Mouse (Mus musculus) stomach, embryonic 14.5 days (tissue): ENCODE data around the gene Tnk2. TPM values are rescaled to one million over a fixed set of nuclear protein-coding genes. Genes with fewer than 3 reads are reported as not detected.

ENCODE experiments used
- ATAC-seq: fragments of 200-750 bp; cut with Nextera tagmentation; 2 replicates; pipeline ENCODE4 v1.8.0; 2017; ENCODE audit warnings: low read depth, moderate TSS enrichment; ENCODE audit not compliant: insufficient number of reproducible peaks, insufficient read depth, low FRiP score
- H3K27ac ChIP-seq: fragments of 300-500 bp; sonication (generic); 2 replicates; pipeline ENCODE4 v1.5.1; 2014; ENCODE audit warnings: mild to moderate bottlenecking, low read length, moderate library complexity, mixed read lengths
- H3K27me3 ChIP-seq: fragments of 300-500 bp; sonication (generic); 2 replicates; pipeline ENCODE4 v1.6.1; 2014; ENCODE audit warnings: low read length, control low read depth, mixed read lengths; ENCODE audit not compliant: control insufficient read depth, insufficient read depth
- H3K36me3 ChIP-seq: fragments of 300-500 bp; sonication (generic); 2 replicates; pipeline ENCODE4 v1.6.1; 2014; ENCODE audit warnings: mild to moderate bottlenecking, control low read depth, low read length, moderate library complexity, mixed read lengths; ENCODE audit not compliant: control insufficient read depth, insufficient read depth
- H3K4me1 ChIP-seq: fragments of 300-500 bp; sonication (generic); 2 replicates; pipeline ENCODE4 v1.6.1; 2014; ENCODE audit warnings: low read length, control low read depth, mixed read lengths; ENCODE audit not compliant: control insufficient read depth, insufficient read depth
- H3K4me2 ChIP-seq: fragments of 300-500 bp; sonication (generic); replicated peaks from 2 replicates; pipeline ENCODE4 v1.6.1; 2014; ENCODE audit warnings: low read depth, low read length, control low read depth
- H3K4me3 ChIP-seq: fragments of 300-500 bp; sonication (generic); 2 replicates; pipeline ENCODE4 v1.5.1; 2014; ENCODE audit warnings: low read depth, low read length, control low read depth
- H3K9ac ChIP-seq: fragments of 300-500 bp; sonication (generic); replicated peaks from 2 replicates; pipeline ENCODE4 v1.6.1; 2014; ENCODE audit warnings: low read depth, mild to moderate bottlenecking, control low read depth, low read length, moderate library complexity, mixed read lengths
- H3K9me3 ChIP-seq: fragments of 300-500 bp; sonication (generic); 2 replicates; pipeline ENCODE4 v1.6.1; 2016; ENCODE audit warnings: low read depth, low read length, control low read depth; ENCODE audit not compliant: control insufficient read depth
- WGBS: fragments of 180-500 bp; shearing (Covaris S2); extraction: QIAGEN DNeasy Blood & Tissue Kit; methylation state at CpG from one replicate; pipeline ENCODE4 v1.1.7; 2014; 5-methylcytosine and 5-hydroxymethylcytosine counted together
- polyA plus RNA-seq: library from polyadenylated mRNA; unstranded; fragments of >200 nt; fragmentation: Nextera tagmentation; extraction: Ambion mirVana; gene quantifications from 2 replicates; pipeline ENCODE4 v1.2.1, GENCODE M21; 2014

Gene Tnk2
- polyA plus RNA-seq, 1 experiment from 2014 or later: 17.1 TPM

DNA sequence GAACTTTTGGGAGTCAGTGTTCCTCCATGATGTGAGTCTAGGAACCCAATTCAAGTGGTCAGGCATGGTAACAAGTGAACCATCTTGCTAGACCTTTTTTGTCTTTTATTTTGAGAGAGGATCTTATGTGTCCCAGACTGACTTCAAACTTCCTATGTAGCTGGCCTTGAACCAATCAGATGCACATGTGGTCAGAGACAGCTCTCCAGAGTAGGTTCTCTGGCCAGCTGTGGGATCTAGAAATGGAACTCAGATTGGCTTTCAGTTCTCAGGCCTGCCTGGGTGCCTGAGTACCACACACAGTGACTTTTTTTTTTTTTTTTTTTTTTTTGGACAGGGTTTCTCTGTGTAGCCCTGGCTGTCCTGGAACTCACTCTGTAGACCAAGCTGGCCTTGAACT, 4.0 kb downstream of the Tnk2 start:
- Histone ChIP-seq H3K9ac (no peak overlapping the region), H3K4me2 (no peak overlapping the region), H3K4me1 (peaks cover 17% of the 10 kb centered on the region), H3K9me3 (no peaks in the 10 kb centered on the region), H3K4me3 (no peak overlapping the region), H3K36me3 (no peaks in the 10 kb centered on the region), H3K27ac (no peak overlapping the region), H3K27me3 (no peaks in the 10 kb centered on the region)
- no peak for ATAC-seq

- no peaks in the 10 kb centered on the region for H3K9me3 ChIP-seq
- peaks cover 9% of the 10 kb centered on the region for H3K4me1 ChIP-seq
- H3K9ac ChIP-seq: no peak overlapping the region
- no peak for ATAC-seq
- no peak overlapping the region for H3K4me2 ChIP-seq
- H3K27ac ChIP-seq: no peak overlapping the region
- no peaks in the 10 kb centered on the region for H3K36me3 ChIP-seq
- no peaks in the 10 kb centered on the region for H3K27me3 ChIP-seq
- H3K4me3 ChIP-seq: no peak overlapping the region
These were observed 6.8 kb downstream of the Tnk2 start for GRCm38 (mm10) chr16:32650461-32650860.

GRCm38 (mm10) chr16:32650974-32651618, 7.4 kb downstream of the Tnk2 start:
- Histone ChIP-seq H3K27me3 (no peaks in the 10 kb centered on the region), H3K9ac (no peak overlapping the region), H3K4me2 (no peak overlapping the region), H3K4me1 (peaks cover 2% of the 10 kb centered on the region; the same call in 1 of the 2 replicates), H3K27ac (no peak overlapping the region), H3K4me3 (no peak overlapping the region), H3K9me3 (no peaks in the 10 kb centered on the region), H3K36me3 (no peaks in the 10 kb centered on the region)
- WGBS: 77% methylated on average over 5 of the region's 5 CpGs
- no peak; the same call in 1 of the 2 replicates for ATAC-seq

GRCm38 (mm10) chr16:32654071-32654733, 10.5 kb downstream of the Tnk2 start:
- Histone ChIP-seq H3K9me3 (no peaks in the 10 kb centered on the region), H3K36me3 (no peaks in the 10 kb centered on the region), H3K9ac (no peak overlapping the region), H3K4me1 (peaks cover 12% of the 10 kb centered on the region; the same call in 1 of the 2 replicates), H3K4me3 (no peak overlapping the region), H3K4me2 (no peak overlapping the region), H3K27ac (no peak overlapping the region), H3K27me3 (no peaks in the 10 kb centered on the region)
- 77% methylated on average over 6 of the region's 6 CpGs for WGBS
- ATAC-seq: no peak

DNA sequence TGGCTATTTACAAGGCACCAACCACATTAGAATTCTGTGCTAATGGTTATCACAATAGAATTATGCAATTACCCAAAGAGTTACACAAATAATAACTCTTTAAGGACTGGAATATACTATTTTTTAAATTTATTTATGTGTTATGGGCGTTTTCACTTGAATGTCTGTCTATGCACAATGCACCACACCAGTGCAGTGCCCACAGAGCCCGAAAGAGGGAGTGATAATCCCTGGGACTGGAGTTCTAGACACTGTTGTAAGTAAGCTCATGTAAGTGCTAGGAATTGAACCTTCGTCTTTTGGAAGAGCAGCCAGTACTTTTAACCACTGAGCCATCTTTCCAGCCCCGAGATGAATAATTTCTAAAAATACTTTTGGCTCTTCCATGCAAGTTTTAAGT, 11.9 kb downstream of the Tnk2 start:
- H3K9me3 ChIP-seq: no peaks in the 10 kb centered on the region
- peaks cover 24% of the 10 kb centered on the region for H3K4me1 ChIP-seq
- no peak overlapping the region for H3K9ac ChIP-seq
- H3K27me3 ChIP-seq: no peaks in the 10 kb centered on the region
- H3K36me3 ChIP-seq: no peaks in the 10 kb centered on the region
- H3K27ac ChIP-seq: no peak overlapping the region
- WGBS: 92% methylated on average over 4 of the region's 4 CpGs
- H3K4me2 ChIP-seq: no peak overlapping the region
- H3K4me3 ChIP-seq: no peak overlapping the region
- ATAC-seq: no peak

DNA sequence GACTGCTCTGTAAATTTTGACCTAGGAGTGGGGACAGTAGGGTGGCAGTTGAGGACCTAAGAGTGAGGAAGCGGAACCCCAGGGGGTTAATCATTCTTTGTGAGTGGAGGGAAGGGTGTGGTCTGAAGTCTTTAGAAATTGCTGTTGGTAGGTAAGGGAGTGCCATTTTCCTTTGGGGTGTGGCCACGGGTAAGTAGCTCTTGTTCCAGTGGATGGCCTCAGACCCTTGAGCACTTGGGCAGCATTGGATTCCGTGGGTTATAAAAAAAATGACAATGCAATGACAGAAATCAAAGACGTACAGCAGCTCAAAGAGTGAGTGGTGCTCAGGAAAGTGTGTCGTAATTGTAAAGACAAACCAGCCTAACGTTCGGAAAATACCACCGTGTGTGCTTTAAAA, 12.6 kb downstream of the Tnk2 start:
- no peak overlapping the region for H3K27ac ChIP-seq
- H3K4me1 ChIP-seq: peaks cover 31% of the 10 kb centered on the region
- no peak overlapping the region for H3K4me2 ChIP-seq
- H3K4me3 ChIP-seq: no peak overlapping the region
- H3K9ac ChIP-seq: no peak overlapping the region
- no peak for ATAC-seq
- no peaks in the 10 kb centered on the region for H3K36me3 ChIP-seq
- no peaks in the 10 kb centered on the region for H3K27me3 ChIP-seq
- H3K9me3 ChIP-seq: no peaks in the 10 kb centered on the region
- WGBS: 63% methylated on average over 8 of the region's 8 CpGs

DNA sequence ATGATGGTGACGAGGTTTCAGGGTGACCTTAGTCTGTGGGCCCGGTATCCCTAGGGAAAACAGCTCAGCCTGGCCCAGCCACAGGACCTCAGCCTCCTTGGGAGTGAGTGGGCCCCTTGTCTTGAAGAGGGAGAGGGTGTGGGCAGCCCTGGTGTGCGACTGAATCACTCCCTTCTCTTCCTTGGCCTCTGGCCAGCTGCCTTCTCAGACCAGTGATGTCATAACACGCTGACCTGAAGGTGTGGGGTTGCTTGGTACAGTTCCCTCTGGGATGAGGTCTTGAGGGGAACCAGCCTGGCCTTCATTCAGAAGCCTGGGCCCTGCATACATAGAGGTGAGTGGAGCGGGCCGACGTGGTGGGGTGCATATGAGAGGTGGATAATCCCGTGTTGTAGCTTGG, 13.1 kb downstream of the Tnk2 start:
- Histone ChIP-seq H3K9ac (no peak overlapping the region), H3K27ac (no peak overlapping the region), H3K36me3 (no peaks in the 10 kb centered on the region), H3K4me3 (no peak overlapping the region), H3K4me1 (peaks cover 36% of the 10 kb centered on the region), H3K27me3 (no peaks in the 10 kb centered on the region), H3K4me2 (no peak overlapping the region), H3K9me3 (no peaks in the 10 kb centered on the region)
- no peak for ATAC-seq
- WGBS: 58% methylated on average over 8 of the region's 8 CpGs

DNA sequence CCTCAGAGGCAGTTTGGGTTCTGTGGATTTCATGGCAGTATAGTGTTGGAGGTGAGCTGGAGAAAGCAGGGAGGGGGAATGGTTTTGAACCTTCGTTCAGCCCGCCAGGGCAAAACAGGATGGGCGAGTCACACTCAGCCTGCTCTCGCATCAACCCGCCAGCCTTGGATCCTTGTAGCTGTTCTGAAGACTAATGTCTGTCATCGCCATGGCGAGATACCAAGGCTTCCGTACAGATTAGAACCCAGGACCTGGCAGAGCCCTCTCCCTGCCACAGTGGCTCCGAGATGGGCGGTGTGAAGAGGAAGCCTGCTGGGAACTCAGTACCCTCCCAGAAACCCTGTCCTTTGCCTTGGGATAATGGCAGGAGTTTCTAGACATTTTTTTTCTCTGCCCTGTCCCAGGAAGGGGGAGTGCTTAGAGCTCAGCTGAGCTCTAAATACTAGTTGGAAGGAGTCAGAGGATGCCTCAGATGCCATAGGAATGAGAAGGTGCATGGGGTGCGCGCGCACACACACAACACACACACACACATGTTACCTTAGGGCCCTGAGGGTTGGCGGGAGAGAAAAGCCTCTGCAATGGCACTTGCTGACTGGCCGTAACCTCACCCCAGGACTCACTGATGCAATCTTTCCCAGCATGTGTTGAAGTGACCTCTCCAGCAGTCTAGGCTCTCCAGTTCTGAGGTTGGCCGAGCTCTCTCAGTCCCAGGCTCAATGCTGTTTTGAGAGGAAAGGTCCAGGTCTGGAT, 14.0 kb downstream of the Tnk2 start:
- H3K9me3 ChIP-seq: no peaks in the 10 kb centered on the region
- H3K27me3 ChIP-seq: no peaks in the 10 kb centered on the region
- ATAC-seq: no peak
- H3K4me1 ChIP-seq: peaks cover 45% of the 10 kb centered on the region
- no peak overlapping the region for H3K4me3 ChIP-seq
- H3K9ac ChIP-seq: no peak overlapping the region
- H3K27ac ChIP-seq: no peak overlapping the region
- no peak overlapping the region for H3K4me2 ChIP-seq
- no peaks in the 10 kb centered on the region for H3K36me3 ChIP-seq
- 89% methylated on average over 16 of the region's 16 CpGs for WGBS
